Mouse (Mus musculus): ENCODE measurements around the gene Sccpdh. TPM values are rescaled to one million over a fixed set of nuclear protein-coding genes. Genes with fewer than 3 reads are reported as not detected.
A peak's percentile ranks its signal among the peaks of the same experiment; 100 is the strongest.
"Not testable (repeated sequence)": the region's sequence is repeated elsewhere in the genome, so short reads cannot be mapped to it uniquely, and the experiment has no call there.

Gene Sccpdh
- total RNA-seq (2021): 10 to 100 TPM; 69.1 to 69.4 TPM
- long read RNA-seq, experiment 1, transcript Sccpdh-201 (12 exons, 1,948 nt): major isoform, 129 of 142 reads
- long read RNA-seq, experiment 1, partial matches to known transcripts: 3 of 142 reads
- long read RNA-seq, experiment 1, other reads (novel, unspliced or antisense): 10 of 142 reads
- long read RNA-seq, experiment 2, transcript Sccpdh-201 (12 exons, 1,948 nt): major isoform, 160 of 172 reads
- long read RNA-seq, experiment 2, partial matches to known transcripts: 4 of 172 reads
- long read RNA-seq, experiment 2, other reads (novel, unspliced or antisense): 7 of 172 reads

DNA sequence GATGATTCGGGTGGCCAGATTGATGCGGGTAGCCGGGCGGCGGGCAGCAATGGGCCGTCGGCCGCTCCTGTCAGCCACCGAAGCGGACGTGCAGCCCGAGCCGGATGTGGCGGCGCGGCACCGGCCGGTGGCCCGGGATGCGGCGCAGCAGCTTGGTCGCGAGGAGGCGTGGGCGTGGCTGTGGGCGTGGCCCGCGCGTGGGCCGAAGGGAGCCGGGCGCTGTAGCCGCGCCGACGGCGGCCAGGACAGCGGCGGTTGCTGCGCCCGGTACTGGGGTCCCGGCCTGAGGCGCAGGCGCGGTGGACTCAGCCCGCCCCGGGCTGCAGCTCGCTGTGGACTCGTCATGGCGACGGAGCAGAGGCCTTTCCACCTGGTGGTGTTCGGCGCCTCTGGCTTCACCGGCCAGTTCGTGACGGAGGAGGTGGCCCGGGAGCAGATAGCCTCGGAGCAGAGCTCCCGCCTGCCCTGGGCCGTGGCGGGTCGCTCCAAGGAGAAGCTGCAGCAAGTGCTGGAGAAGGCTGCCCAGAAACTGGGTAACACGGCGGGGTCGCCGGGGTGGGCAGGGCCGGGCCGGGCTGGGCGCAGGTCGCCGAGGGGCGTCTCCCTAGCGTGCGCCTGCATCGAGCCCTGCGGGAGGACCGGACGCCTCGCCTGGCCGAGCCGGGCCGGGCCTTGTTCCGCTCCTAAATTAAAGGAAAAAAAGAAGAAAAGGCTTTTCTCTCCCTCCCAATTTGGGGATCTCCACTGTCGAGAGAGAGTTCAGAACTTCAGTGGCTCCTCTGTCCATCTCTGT is at the start of gene Sccpdh:
Gene Sccpdh, plus strand, starts transcription at position 198 of the 793 bp plus-strand sequence.
- peak; percentile 75 to 80 for DNase-seq (ENCODE audit: low spot score in 2 of 2)

DNA sequence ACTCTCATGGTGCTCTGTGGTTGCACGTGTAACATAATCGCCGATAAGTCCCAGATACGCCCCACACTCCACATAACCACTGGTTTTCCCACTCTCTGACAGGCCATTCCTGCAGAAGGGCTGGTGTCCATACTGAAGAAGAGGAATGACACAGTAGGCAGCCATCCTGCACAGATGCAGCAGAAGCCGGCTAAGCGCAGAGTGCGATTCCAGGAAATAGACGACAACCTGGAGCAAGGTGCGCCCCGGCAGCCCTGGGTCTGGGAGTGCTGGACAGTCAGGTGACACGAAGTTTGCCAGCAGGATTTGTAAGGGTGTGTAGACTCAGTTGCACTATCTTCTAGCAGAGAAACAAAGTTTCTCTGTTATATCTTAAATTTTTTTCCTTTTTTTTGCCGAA is 45.3 kb upstream of the Sccpdh start:
- DNase-seq (ENCODE audit: low spot score in 2 of 2): no peak

GRCm38 (mm10) chr1:179623657-179624056 is 44.4 kb upstream of the Sccpdh start:
- peak; percentile 30 to 44 for DNase-seq (ENCODE audit: low spot score in 2 of 2)

- DNase-seq (ENCODE audit: low spot score in 2 of 2): no peak
Observed at GRCm38 (mm10) chr1:179624354-179624753, 43.7 kb upstream of the Sccpdh start.

DNA sequence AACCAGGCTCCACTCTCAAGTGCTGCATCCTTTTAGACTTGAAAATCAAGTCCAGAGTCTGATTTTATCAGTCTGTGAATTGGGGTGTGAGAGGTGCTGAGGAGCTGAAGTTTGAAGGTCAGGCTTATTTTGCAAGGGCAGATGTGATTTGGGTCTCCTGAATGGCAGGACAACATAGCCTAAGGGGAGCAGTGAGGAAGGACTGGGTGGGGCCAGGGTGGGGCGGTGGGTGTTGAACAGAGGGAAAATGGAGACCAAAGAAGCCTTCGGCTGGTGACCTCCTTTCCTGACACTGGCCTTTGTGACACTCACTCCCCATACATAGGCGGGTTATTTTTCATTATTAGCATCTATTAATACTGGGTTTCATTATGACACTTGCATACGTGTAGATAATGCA is 40.2 kb upstream of the Sccpdh start:
- no peak for DNase-seq (ENCODE audit: low spot score in 2 of 2)

DNA sequence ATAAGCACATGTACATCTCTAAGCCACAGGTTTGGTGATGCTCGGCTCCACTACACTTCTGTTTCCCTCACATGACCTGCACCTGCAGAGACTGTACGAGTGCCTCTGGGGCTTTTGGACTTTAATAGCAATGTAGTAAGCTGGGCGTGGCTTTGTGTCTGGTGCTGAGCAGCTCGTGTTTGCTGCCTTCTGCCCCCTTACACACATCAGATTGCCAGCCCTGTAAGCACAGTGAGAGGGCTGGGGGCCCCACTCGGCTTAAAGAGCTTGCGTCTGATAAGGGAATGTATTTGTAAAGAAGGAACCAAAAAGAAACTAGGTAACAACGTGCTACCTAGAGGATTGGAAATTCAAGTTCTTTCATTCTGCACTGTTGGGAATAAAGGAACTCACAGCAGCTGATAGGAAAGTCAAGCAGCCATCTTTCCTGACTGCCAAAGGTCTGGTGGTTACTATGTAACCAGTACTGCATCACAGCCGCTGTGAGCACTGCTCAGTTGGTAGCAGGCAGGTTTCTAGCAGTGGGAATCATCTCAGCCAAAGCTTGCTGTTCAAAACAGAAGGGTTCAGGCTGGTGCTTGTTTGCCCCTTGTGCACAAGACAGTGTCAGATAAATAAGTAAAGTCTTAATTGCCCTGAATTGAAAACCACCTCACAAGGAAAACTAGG is 39.4 kb upstream of the Sccpdh start:
- peak in 1 of 2 experiments; percentile 24 for DNase-seq (ENCODE audit: low spot score in 2 of 2)

DNA sequence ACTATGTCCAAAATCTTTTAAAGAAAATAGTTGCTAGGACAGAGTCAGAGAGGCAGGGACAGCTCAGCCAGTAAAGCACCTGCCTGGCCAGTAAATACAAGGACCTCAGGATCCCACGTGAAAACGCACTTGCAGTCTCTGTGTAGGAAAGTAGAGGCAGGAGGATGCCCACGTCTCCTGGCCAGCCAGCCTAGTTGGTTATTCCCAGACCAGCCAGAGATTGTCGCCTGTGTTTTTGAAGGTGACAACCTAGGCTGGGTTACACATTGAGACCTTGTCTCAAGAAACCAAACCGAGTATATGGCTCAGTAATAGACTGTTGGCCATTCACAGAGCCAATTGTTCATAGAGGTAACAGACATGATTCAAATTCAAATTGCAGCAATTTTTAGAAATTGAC is 38.7 kb upstream of the Sccpdh start:
- DNase-seq (ENCODE audit: low spot score in 2 of 2): no peak

DNA sequence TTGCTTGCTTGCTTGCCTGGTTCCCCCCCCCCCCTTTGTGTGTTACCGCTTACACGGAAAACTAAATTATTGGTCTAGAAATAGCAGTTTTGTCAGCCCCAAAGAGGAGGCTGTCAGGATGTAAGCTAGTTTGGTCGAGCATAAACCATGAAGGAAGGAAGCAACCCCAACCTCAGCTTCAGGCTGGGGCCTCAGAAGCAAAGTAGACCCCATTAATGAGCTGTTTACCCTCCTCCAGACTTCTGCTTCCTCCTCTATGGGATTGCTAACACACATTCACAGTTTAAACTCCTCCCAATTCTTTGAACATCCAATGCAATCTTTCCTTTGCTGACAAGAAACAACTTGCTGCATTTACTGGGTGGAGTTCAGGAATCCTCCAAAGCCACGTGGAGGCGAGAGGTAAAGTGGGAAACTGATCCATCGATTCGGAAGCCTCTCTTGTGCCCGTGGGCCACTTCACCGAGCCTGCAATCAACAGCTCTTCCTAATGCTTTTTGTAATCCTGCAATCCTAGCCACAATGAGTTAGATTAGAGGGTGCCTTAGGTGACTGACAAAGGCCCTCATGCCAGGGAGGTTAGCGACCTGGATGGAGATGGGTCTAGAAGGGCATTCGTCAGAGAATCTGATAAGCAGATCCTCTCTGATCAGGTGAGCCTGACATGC is 35.1 kb upstream of the Sccpdh start:
- DNase-seq (ENCODE audit: low spot score in 2 of 2): no peak

DNA sequence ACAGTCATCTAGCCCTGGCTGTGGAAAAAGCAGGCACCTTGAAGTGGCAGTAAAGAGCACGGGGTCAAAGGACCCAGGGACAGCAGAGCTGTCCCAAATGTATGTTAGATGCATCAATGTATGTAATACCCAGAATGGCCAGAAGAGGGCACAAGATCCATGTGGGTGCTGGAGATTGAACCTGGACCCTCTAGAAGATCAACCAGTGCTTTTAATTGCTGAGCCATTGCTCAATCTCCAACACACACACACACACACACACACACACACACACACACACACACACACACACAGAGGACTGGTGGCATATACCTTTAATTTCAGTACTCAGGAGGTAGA is 34.6 kb upstream of the Sccpdh start:
- peak in 1 of 2 experiments; percentile 36 for DNase-seq (ENCODE audit: low spot score in 2 of 2)

- no peak for DNase-seq (ENCODE audit: low spot score in 2 of 2)
Observed at GRCm38 (mm10) chr1:179634159-179634558, 33.9 kb upstream of the Sccpdh start.

GRCm38 (mm10) chr1:179642726-179643125 is 25.3 kb upstream of the Sccpdh start:
- DNase-seq (ENCODE audit: low spot score in 2 of 2): no peak

- peak in 1 of 2 experiments; percentile 49 for DNase-seq (ENCODE audit: low spot score in 2 of 2)
Observed at GRCm38 (mm10) chr1:179644151-179644550, 23.9 kb upstream of the Sccpdh start.

- peak; percentile 80 to 91 for DNase-seq (ENCODE audit: low spot score in 2 of 2)
Observed at GRCm38 (mm10) chr1:179645101-179645979, 22.7 kb upstream of the Sccpdh start.

GRCm38 (mm10) chr1:179645980-179646268 is 22.1 kb upstream of the Sccpdh start:
- DNase-seq (ENCODE audit: low spot score in 2 of 2): no peak

DNA sequence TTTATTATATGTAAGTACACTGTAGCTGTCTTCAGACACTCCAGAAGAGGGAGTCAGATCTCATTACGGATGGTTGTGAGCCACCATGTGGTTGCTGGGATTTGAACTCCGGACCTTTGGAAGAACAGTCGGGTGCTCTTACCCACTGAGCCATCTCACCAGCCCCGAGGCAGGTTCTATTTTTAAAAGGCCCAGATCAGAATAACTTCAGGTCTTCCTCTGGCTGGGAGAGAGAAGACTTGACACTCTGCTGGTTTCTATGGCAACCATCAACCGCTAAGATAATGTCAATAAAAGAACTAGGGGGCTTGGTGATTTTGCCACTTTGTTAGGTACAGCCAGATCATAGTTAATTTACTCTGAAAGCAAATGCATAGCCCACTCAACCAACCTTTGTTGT is 19.3 kb upstream of the Sccpdh start:
- not testable (repeated sequence) for DNase-seq (ENCODE audit: low spot score in 2 of 2)

- DNase-seq (ENCODE audit: low spot score in 2 of 2): no peak
Observed at GRCm38 (mm10) chr1:179649324-179649723, 18.7 kb upstream of the Sccpdh start.

- no peak for DNase-seq (ENCODE audit: low spot score in 2 of 2)
Observed at GRCm38 (mm10) chr1:179650284-179650683, 17.7 kb upstream of the Sccpdh start.

DNA sequence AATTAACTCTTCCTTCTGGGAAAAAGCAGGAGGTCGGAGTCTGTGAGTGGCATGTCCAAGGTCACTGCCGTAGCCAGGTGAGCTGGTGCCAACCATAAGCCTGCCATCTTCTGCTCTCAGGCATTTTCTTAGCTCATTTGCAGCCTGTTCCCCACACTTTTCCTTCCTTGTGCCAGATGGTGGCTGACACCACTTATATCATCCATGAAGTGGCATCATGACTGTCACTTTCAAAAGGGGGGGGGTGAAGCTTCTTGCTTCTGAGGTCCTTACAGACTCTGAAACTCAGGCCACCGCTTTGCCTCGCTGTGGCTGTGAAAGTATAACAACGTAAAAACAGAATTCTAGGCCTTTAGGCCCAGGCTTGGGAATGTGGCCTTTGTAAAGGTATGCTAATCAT is 16.8 kb upstream of the Sccpdh start:
- no peak for DNase-seq (ENCODE audit: low spot score in 2 of 2)

GRCm38 (mm10) chr1:179663065-179663464 is 4.9 kb upstream of the Sccpdh start:
- DNase-seq (ENCODE audit: low spot score in 2 of 2): no peak

DNA sequence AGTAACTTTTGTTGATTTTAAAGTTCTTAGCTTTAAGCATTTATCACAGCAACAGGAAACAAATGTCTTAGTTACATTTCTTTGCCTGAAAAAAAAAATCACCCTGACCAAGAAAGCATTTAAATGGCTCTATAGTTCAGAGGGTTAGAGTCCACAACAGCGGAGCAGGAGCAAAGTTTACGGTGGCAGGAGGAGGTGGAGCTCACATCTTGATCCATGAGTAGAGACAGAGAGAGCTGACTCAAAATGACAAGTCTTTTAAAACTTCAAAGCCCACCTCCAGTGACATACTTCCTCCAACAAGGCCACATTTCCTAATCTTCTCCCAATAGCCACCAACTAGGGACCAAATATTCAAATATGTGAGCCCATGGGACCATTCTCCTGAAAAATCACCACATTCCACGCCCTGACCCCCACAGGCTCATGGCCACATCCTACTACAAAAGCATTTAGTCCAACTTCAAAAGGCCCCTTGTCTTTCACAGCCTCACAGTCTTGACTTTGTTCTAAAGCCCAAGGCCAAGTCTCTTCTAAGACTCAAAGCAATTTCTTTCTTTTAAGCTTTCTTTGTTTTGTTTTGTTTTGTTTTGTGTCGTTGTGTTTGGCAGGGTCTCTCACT is 3.6 kb upstream of the Sccpdh start:
- no peak for DNase-seq (ENCODE audit: low spot score in 2 of 2)
